Mouse (Mus musculus) forebrain, postnatal 0 days (tissue): Measurements from ENCODE around the gene Olfr401. TPM values are rescaled to one million over a fixed set of nuclear protein-coding genes. Genes with fewer than 3 reads are reported as not detected.
"Not testable (repeated sequence)": the region's sequence is repeated elsewhere in the genome, so short reads cannot be mapped to it uniquely, and the experiment has no call there.

ENCODE experiments used
- ATAC-seq: fragments of 200-750 bp; cut with Nextera tagmentation; 2 replicates; pipeline ENCODE4 v1.8.0; 2017; ENCODE audit warnings: mild to moderate bottlenecking, moderate library complexity
- DNase-seq: peaks from one replicate; pipeline ENCODE4 v3.0.0-alpha.2; 2015
- H3K27ac ChIP-seq: fragments of 300-500 bp; sonication (generic); 2 replicates; pipeline ENCODE4 v1.5.1; 2014; ENCODE audit warnings: low read depth, mild to moderate bottlenecking, antibody characterized with exemption, low read length, moderate library complexity, mixed read lengths
- H3K27me3 ChIP-seq: fragments of 300-500 bp; sonication (generic); 2 replicates; pipeline ENCODE4 v1.6.1; 2014; ENCODE audit warnings: mild to moderate bottlenecking, low read length, mixed read lengths; ENCODE audit not compliant: insufficient read depth
- H3K36me3 ChIP-seq: fragments of 300-500 bp; sonication (generic); 2 replicates; pipeline ENCODE4 v1.6.1; 2014; ENCODE audit warnings: mild to moderate bottlenecking, moderate library complexity; ENCODE audit not compliant: insufficient read depth
- H3K4me1 ChIP-seq: fragments of 300-500 bp; sonication (generic); 2 replicates; pipeline ENCODE4 v1.6.1; 2014; ENCODE audit warnings: antibody characterized with exemption; ENCODE audit not compliant: insufficient read depth
- H3K4me2 ChIP-seq: fragments of 300-500 bp; sonication (generic); 2 replicates; pipeline ENCODE4 v1.6.1; 2014; ENCODE audit warnings: low read depth, mild to moderate bottlenecking, moderate library complexity
- H3K4me3 ChIP-seq: fragments of 300-500 bp; sonication (generic); 2 replicates; pipeline ENCODE4 v1.5.1; 2014; ENCODE audit warnings: low read depth, low read length, mixed read lengths
- H3K9ac ChIP-seq: fragments of 300-500 bp; sonication (generic); 2 replicates; pipeline ENCODE4 v1.6.1; 2014; ENCODE audit warnings: mild to moderate bottlenecking
- H3K9me3 ChIP-seq: fragments of 300-500 bp; sonication (generic); 2 replicates; pipeline ENCODE4 v1.6.1; 2016; ENCODE audit warnings: low read length
- CTCF ChIP-seq: sonication (generic); IDR thresholded peaks from 2 replicates; pipeline ENCODE4 v1.5.1; 2016; ENCODE audit warnings: antibody characterized with exemption, control low read depth, low read depth
- WGBS: fragments of 180-500 bp; shearing (Covaris S2); extraction: QIAGEN DNeasy Blood & Tissue Kit; methylation state at CpG from one replicate; pipeline ENCODE4 v1.1.7; 2014; 5-methylcytosine and 5-hydroxymethylcytosine counted together
- polyA plus RNA-seq: library from polyadenylated mRNA; unstranded; fragments of >200 nt; fragmentation: Nextera tagmentation; extraction: Ambion mirVana; gene quantifications from 2 replicates; pipeline ENCODE4 v1.2.1, GENCODE M21; 2015
- total RNA-seq: library from RNA; depleted of rRNA; stranded (reverse); fragments of >200 nt; gene quantifications from 2 replicates; pipeline ENCODE4 v1.2.3, GENCODE M21; 2014; rRNA removed

Olfr401 gene
- total RNA-seq (not detected in 2 replicates), polyA plus RNA-seq (not detected in 2 replicates)

- no peak within 1 kb of the TSS for H3K9ac ChIP-seq
- H3K9me3 ChIP-seq = no peaks in the 10 kb centered on the region
- DNase-seq (no peak), ATAC-seq (no peak)
- no peak within 1 kb of the TSS for H3K27ac ChIP-seq
- no peaks in the 10 kb centered on the region for H3K27me3 ChIP-seq
- no peak within 1 kb of the TSS for H3K4me2 ChIP-seq
- H3K4me3 ChIP-seq = no peak within 1 kb of the TSS
- no peak for TF ChIP-seq CTCF
- no peaks in the 10 kb centered on the region for H3K4me1 ChIP-seq
- no peaks in the 10 kb centered on the region for H3K36me3 ChIP-seq
These were observed at the start of gene Olfr401 for GRCm38 (mm10) chr11:74113412-74113811. Olfr401 (plus strand) TSS chr11:74113712.

DNA sequence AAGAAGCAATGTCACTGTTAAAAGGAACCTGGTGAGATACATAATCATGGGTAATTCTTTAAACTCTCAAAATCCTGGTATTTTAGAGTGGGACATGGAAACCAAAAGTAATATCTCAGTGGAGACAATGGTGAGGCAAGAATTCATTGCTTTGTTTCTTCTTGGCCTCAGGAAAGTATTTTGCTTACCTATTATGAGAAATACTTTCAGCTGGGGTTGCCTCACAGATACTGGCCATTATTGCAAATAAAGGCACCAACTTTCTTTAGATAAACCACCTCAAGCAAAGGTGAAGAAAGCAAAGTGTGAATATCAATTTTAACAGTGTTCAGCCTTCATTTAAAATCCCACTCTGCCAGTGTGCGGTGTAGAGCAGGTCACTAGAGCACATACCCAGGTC, 43.9 kb upstream of the Olfr401 start, which contains the start of gene Zfp616:
TSS of gene Zfp616 (plus strand) at position 301 of the 400 bp plus-strand sequence.
- Histone ChIP-seq H3K27me3 (no peaks in the 10 kb centered on the region), H3K4me3 (no peak within 1 kb of the TSS), H3K4me2 (no peak within 1 kb of the TSS), H3K27ac (no peak within 1 kb of the TSS), H3K36me3 (no peaks in the 10 kb centered on the region), H3K9me3 (no peaks in the 10 kb centered on the region), H3K4me1 (no peaks in the 10 kb centered on the region), H3K9ac (no peak within 1 kb of the TSS)
- no peak for TF ChIP-seq CTCF
- ATAC-seq = no peak
- DNase-seq = no peak
- 94% methylated on average over 1 of the region's 1 CpGs for WGBS

DNA sequence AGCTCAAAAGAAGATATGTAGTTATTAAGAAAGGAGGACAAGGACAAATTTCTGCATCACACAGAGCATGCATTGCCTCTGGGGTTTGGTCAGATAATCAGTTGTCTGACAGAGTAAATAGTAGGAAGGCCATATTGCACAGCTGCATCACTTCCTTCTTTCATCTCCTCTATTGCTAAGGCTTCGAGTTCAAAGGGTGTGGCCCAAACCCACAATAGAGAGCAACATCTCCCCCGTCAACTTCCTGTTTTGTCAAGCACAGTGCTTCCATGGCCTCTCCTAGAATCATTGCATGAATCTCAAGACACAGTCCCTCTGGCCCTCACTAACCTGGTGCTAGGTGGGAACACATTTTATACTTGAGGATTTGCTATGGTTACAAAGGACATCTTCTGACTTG, 12.8 kb upstream of the Olfr401 start:
- H3K27me3 ChIP-seq = no peaks in the 10 kb centered on the region
- ATAC-seq = no peak
- DNase-seq = no peak
- H3K4me2 ChIP-seq = no peak overlapping the region
- H3K4me1 ChIP-seq = no peaks in the 10 kb centered on the region
- H3K9me3 ChIP-seq = peaks cover 3% of the 10 kb centered on the region; the same call in 1 of the 2 replicates
- no peak overlapping the region for H3K4me3 ChIP-seq
- H3K9ac ChIP-seq = no peak overlapping the region
- H3K36me3 ChIP-seq = no peaks in the 10 kb centered on the region
- TF ChIP-seq CTCF = no peak
- whole genome bisulfite sequencing = 80% methylated on average over 2 of the region's 2 CpGs
- H3K27ac ChIP-seq = no peak overlapping the region

DNA sequence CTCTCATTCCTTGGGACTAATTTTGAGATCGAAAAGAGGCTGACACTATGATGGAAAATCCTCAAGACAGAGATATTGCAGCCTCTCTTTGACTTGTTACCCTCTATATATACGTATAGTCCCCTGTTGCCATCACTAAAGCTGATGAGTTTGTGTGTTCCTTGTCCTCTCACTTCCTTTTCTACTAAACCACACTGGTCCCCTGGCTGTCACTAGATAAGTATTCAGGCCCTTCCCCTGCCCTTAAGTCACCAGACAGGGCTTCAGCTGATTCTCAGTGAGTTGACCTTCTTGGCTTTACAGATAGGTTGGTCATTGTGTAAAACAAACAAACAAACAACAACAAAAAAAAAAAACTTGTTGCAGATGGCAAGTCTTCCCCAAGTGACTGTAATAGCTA, 12.0 kb upstream of the Olfr401 start:
- Histone ChIP-seq H3K4me2 (no peak overlapping the region), H3K9ac (no peak overlapping the region), H3K36me3 (no peaks in the 10 kb centered on the region), H3K27me3 (no peaks in the 10 kb centered on the region), H3K4me3 (no peak overlapping the region), H3K4me1 (no peaks in the 10 kb centered on the region), H3K9me3 (peaks cover 3% of the 10 kb centered on the region; the same call in 1 of the 2 replicates), H3K27ac (no peak overlapping the region)
- 41% methylated on average over 2 of the region's 2 CpGs for WGBS
- no peak for TF ChIP-seq CTCF
- DNase-seq (no peak), ATAC-seq (no peak)

DNA sequence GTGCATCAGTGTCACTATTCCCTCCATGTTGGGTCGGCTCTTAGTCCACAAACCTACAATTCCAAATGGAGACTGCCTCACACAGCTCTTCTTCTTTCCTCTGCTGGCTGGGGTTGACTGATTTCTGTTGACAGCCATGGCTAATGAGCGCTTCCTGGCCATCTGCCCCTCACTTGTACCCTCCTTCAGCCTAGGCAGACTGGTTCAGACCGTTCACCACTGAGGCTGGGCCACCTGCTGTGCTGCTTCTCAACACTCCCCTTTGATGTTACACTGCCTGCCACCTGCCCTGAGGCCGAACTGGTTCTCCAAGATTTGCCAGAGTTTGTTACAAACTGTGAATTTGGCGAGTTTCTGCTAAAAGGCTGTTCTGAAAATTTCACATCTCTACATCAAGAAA, 8.4 kb upstream of the Olfr401 start:
- no peak for DNase-seq

GRCm38 (mm10) chr11:74140001-74140400, 26.5 kb downstream of the Olfr401 start:
- DNase-seq, H3K27me3 ChIP-seq, H3K9ac ChIP-seq, H3K4me1 ChIP-seq, ATAC-seq, H3K4me2 ChIP-seq, H3K27ac ChIP-seq, H3K4me3 ChIP-seq, H3K36me3 ChIP-seq: not testable (repeated sequence)
- WGBS = 31% methylated on average over 1 of the region's 1 CpGs
- H3K9me3 ChIP-seq = 0 out of 2 replicates have a peak, but pooled peaks cover 21% of the 10 kb centered on the region

More for the DNA sequence above, 8.4 kb upstream of the Olfr401 start:
- Histone ChIP-seq H3K27ac (no peak overlapping the region), H3K36me3 (no peaks in the 10 kb centered on the region), H3K4me2 (no peak overlapping the region), H3K4me3 (no peak overlapping the region), H3K9ac (no peak overlapping the region), H3K4me1 (no peaks in the 10 kb centered on the region), H3K9me3 (peaks cover 8% of the 10 kb centered on the region; the same call in 1 of the 2 replicates), H3K27me3 (no peaks in the 10 kb centered on the region)
- no peak for TF ChIP-seq CTCF
- 47% methylated on average over 5 of the region's 5 CpGs for WGBS
- no peak for ATAC-seq

GRCm38 (mm10) chr11:74145866-74146265, 32.4 kb downstream of the Olfr401 start:
- no peak for ATAC-seq
- H3K4me1 ChIP-seq = no peaks in the 10 kb centered on the region
- H3K36me3 ChIP-seq = no peaks in the 10 kb centered on the region
- H3K4me2 ChIP-seq = no peak overlapping the region
- no peaks in the 10 kb centered on the region for H3K27me3 ChIP-seq
- peaks cover 18% of the 10 kb centered on the region; the same call in 1 of the 2 replicates for H3K9me3 ChIP-seq
- no peak overlapping the region for H3K4me3 ChIP-seq
- DNase-seq = no peak
- H3K9ac ChIP-seq = no peak overlapping the region
- no peak overlapping the region for H3K27ac ChIP-seq
- no peak for TF ChIP-seq CTCF
